Mouse (Mus musculus) granulocyte monocyte progenitor cell, adult 5-6 weeks (primary cell): ENCODE measurements around the gene Dpm3. TPM values are rescaled to one million over a fixed set of nuclear protein-coding genes. Genes with fewer than 3 reads are reported as not detected.
A peak's percentile ranks its signal among the peaks of the same experiment; 100 is the strongest.

ENCODE experiments used
- ATAC-seq: replicated peaks from 2 replicates; pipeline ENCODE4 v1.8.0; 2016; ENCODE audit warnings: mild to moderate bottlenecking, moderate TSS enrichment, inconsistent platforms; ENCODE audit not compliant: poor library complexity, severe bottlenecking
- total RNA-seq, 2 experiments: library from RNA; stranded (forward) in 1 of 2; stranded (reverse) in 1 of 2; fragments of 200-712, 200-1000 nt in 1 of 2; fragments of >200 nt in 1 of 2; fragmentation: Nextera tagmentation in 1 of 2; gene quantifications; 2 replicates each; pipeline ENCODE4 v1.2.3; 2014 to 2017

Dpm3 gene
- total RNA-seq, 2 experiments from 2014 or later: 31.2 to 91.7 TPM

DNA sequence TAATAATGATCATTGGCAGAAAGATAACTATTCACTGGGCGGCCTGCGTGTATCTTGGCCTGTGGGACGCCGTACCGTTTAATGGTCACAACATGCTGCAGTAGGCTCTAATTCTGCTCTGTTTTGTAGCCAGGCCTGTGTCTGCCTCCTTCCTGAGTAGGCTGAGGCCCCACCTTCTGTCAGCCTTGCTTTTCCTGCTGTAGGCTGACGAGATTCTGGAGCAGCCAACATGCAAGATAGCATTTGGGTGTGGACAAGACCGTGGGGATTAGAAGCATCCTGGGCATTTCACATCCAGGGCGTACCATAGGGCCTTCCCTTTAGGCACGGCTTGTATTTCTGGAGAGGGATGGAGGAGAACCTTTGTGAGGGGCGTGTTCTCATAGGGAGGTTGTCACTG is 3.3 kb downstream of the Dpm3 start:
- ATAC-seq: no peak

DNA sequence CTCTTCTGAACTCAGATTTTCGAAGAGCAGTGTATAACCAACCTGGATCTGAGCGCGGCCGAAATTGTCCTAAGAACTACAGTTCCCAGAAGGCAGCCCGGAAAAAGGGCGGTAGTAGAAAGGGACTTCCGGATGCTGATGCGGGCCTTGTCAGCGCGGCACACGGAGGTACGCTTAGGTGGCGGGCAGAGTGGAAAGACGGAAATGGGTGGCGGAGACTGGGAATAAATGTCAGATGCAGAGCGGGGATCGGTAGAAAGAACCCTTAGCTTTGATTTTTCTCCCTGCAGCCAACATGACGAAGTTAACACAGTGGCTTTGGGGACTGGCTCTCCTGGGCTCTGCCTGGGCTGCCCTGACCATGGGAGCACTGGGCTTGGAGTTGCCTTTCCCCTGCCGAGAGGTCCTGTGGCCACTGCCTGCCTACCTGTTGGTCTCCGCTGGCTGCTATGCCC is 7.3 kb downstream of the Dpm3 start:
- peak; percentile 81 for ATAC-seq

GRCm38 (mm10) chr3:89268916-89269315 is 9.8 kb downstream of the Dpm3 start:
- ATAC-seq: no peak

DNA sequence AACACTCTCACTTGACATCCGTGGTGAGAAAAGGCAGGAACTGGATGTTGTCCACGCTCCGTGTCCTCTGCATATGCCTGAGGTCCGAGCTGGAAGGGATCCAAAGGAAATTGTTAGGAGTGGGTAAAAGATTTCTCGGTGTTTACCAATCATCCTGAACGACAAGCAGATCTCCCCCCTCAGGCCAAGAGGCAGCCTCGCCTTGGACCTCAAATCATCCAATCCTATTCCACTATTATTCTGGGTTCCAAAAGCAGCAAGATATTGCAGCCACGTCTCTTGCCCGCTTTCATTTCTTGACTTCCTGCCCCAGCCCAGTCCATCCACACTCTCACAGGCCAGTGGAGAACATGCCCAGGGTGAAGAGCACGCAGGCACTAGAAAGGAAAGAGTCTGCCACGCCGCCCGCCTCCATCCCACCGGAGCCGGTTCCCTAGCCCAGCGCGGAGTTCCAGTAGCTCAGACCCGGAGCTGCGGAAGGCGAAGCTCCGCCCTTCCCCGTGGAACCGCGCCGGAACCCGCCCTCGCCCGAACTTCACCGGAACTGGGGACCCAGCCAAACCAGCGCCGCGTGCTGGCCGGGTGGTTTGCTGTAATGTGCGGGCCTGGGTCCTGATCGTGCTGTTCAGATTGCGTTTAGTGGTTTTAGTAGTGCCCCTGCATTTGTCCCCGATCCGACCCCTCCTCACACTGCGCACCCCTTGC is 11.0 kb downstream of the Dpm3 start, which contains the start of gene Slc50a1:
Gene Slc50a1 (minus strand): TSS at position 520 of the 705 bp plus-strand sequence.
- peak; percentile 70 for ATAC-seq

GRCm38 (mm10) chr3:89270891-89271290 is 11.7 kb downstream of the Dpm3 start:
- no peak for ATAC-seq

GRCm38 (mm10) chr3:89271760-89272159 is 12.6 kb downstream of the Dpm3 start:
- no peak for ATAC-seq

DNA sequence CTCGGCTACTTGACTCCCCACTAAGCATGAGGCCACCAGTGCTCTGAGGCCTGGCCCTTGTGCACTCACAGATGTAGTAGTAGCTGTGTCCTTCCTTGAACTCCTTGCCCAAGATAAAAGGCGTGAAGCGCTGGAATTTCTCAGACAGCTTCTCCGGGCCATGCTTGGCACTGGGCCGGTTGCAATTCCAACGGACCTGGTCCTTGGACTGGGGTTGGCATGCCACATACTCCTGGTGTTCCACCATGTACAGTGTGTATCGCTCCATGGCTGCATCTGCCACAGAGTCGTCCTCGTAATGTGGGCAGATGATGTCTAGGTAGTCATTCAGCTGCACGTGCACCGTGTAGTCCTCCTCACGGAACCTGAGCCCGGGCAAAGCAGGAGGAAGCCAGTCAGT is 16.9 kb downstream of the Dpm3 start:
- no peak for ATAC-seq

- ATAC-seq: no peak
Observed at GRCm38 (mm10) chr3:89277281-89278021, 18.3 kb downstream of the Dpm3 start.

DNA sequence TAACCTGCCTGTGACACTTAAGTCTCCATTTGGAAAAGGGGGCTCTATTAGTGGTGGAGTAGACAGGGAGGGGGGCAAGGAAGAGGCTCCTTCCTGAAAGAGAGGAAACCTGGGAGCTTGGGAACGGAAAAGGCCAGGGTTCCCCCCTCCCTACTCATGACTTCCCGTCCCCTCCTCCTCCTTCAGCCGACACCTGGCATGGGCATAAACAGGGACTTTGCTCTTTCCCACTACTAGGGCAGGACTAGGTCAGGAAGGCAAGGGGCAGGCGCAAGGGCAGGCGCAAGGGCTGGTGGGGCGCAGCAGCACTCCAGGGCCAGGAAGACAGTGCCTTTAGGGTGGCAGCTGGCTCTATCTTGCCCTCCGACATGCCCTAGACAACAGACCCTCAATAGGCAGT is 18.9 kb downstream of the Dpm3 start:
- ATAC-seq: no peak

DNA sequence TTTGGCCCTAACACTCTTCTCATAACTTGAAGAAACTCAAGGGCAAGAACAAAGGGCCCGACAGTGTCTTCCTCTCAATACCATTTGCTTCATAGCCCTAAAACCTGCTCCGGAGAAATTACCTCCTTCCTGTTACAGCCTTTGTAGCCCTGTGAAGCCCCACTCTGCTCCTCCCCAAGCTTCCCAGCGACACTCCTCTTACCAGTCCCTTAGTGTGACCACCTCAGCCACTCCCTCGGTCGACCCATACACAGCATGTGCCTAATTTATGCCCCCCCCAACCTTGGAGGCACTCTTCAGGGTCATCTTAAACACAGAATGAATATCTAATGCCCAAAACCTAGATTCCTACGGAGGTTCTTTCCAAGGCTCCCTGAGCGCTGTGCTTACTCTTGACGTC is 19.5 kb downstream of the Dpm3 start:
- no peak for ATAC-seq

DNA sequence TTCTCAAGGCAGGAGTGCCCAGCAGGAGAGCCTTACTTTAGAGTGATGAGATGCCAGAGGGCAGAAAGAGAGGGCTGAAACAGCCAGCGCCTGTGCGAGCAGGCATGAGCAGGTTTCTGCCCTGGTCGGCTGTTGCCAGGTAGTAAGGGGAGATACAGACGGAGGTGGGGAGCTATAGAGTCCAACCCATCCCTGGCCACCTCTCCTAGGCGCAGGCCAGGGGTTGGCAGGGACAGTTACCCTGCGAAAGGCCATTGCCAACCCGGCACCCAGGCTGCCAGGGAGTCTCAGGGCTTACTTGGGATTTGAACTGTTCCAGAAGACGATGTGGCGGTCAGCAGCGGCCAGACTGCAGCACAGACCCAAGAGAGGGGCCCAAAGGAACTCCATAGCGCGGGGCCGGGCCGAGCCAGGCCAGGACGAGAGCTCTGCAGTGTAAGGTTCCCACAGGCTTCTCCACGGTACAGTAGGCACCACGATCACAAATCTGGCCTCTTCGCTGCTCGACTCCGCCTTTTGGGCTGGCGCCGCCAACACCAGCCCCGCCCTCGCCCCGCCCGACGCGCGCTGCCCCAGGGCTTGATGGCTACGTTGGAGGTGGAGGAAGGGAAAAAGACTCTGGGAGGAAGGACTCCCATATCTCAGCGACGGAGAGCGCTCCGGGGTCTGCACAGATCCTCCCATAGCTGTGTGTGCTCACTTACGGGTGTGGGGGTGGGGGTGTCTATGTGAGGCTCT is 20.2 kb downstream of the Dpm3 start:
- peak; percentile 57 for ATAC-seq

DNA sequence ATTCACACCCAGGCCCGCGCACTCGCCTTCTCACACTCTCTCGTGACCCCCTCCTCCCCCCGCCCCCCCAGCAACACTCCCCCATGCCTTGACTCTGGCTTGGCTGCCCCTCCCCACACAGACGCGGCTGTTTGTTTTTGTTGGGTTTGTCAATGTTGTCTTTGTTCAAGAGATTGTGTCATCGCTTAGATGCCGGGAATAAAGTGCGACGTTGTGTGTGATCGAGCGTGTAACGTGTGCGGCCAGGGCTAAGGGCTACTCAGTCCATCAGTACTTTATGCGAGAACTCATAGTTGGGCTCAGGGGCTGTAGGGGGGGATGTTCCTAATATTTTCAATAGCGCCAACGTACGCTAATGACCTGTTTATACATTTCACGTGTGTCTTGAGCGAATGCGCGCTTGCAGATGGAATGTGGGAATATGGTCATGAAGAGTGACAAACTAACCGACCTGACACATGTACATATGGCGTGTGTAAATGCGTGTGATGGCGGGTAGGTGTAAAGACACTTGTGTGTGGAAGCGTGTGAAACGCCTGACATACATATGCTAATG is 21.0 kb downstream of the Dpm3 start:
- ATAC-seq: no peak

DNA sequence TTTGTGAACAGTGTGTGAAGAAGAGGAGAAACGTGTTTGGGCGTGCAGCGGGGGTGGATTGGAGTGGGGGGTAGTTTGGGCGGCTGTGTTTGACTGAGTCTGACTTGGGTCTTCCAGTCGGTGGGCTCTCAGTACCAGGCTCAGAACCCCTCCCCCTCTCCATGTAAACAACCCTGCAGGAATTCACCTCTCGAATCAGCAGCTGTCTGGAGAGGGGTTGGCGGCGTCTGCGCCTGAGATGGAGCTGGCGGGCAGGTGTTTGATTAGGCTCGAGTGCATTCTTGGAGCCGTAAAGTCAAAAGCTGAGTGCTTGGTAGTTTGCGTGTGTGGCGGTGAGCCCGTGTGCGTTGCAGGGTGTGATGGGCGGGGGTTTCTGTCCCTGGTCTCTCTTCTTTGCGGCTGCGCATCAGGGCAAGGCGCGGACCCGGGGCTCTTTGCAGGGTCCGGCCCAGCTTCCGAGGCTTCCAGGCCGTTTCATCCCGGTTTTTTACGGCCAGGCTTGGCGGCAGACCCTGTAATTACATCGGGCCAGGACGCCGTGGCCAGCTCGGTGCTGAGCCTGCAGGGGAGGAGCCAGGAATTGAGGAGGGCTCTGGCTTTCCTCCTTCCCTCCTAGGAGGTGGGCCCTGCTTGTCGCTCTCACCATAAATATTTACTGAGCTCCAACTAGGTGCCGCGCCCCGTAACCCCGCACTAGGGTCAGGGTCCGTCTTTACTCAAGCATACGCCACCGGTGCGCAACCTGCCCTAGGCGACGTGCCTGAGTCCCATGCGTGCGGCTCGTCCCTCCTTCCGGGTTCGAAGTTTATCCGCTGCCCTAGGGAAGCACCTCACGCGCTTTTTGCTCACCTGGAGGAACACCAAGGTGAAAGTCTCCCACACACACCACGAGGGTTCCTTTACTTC is 21.7 kb downstream of the Dpm3 start, which contains the start of gene Efna1:
Gene Efna1 (minus strand): TSS at position 537 of the 906 bp plus-strand sequence.
- peak; percentile 21; the same call in 1 of the 2 replicates for ATAC-seq

DNA sequence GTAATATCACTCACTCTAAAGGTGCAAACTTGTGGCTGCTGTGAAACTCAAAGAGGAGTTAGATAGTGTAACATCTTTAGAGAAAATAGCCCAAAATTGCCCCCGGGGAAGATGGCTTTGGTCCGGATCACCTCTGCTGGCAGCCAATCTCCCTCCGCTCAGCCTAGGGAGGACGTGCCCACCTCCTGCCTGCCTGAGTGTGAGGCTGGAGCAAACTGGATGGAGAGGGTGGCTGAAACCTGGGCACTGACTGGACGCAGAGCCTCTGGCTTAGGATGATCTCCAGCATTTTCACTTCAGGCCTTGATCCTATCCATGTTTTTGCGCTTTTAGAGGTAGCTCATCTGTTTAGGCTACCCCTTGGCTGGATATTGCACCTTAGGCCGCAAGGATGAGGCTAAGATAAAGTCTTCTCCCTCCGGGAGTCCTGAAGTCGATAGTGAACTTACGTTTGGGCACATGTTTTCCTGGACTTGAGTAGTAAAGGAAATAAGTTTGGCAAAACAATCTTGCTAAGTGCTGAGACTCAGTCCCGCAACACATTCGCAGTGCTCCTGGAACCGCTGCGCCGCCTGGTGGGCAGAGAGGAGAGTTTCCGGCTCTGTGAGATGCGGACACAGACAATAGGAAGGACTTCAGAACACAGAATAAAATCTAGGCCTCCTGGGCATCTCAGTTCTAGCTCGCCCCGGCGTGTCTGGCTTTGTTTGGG is 22.6 kb downstream of the Dpm3 start:
- ATAC-seq: peak; percentile 59

GRCm38 (mm10) chr3:89282291-89282643 is 23.1 kb downstream of the Dpm3 start:
- no peak for ATAC-seq

- no peak for ATAC-seq
Observed at GRCm38 (mm10) chr3:89284261-89284660, 25.1 kb downstream of the Dpm3 start.

GRCm38 (mm10) chr3:89285526-89285925 is 26.4 kb downstream of the Dpm3 start:
- ATAC-seq: peak; percentile 15; the same call in 1 of the 2 replicates

DNA sequence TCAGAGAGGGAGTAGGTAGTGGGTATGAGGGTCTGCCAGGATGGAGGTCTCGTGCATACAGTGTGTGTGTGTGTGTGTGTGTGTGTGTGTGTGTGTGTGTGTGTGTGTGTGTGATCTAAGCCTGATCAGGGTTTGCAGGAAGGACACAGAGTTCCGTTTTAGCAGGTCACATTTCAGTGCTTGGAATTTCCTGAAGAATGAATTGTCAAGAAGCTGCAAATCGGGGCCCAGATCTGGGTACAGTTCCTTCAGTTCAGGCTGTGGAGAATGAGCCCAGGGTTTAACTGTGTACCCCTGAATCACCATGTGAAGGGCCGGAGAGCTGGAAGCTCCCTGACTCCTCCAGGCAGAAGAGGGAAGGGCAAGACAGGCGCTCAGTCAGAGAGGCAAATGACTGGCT is 28.1 kb downstream of the Dpm3 start:
- no peak for ATAC-seq

GRCm38 (mm10) chr3:89288503-89288928 is 29.4 kb downstream of the Dpm3 start:
- no peak for ATAC-seq
